Mouse (Mus musculus): ENCODE data around the gene Gm49369.

DNA sequence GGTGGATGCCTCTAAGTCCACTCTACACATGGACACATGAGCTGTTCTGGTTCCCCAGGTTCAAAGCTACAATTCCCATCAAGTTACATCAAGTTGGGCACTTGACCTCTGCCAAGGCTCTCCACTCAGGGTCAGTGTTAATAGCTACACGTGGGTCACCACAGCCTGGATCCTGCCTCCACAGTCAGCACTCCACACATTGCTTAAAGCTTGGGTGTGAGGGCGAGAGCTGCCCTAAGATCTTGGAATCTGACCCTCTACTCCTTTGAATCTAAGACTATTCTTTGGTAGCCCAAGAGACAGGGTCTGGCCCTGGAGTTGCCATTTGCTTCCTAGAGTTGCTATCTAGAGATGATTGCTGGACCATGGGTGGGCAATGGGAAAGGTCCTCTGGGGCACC is 6.3 kb upstream of the Gm49369 start:
- no peak for TF ChIP-seq POLR2A (IDR thresholded peaks at IDR 0.05; ENCODE audit: control insufficient read depth, low read depth, low read length)
- TF ChIP-seq CTCF (IDR thresholded peaks at IDR 0.05; ENCODE audit: control insufficient read depth, insufficient read depth, insufficient replicate concordance, low read depth, low read length), result no peak

Measured in testis, adult 2 months (tissue).